Mouse (Mus musculus): Measurements from ENCODE around the gene Tbc1d15. TPM values are rescaled to one million over a fixed set of nuclear protein-coding genes. Genes with fewer than 3 reads are reported as not detected.

The Tbc1d15 gene
- polyA plus RNA-seq, 1 experiment from 2014 or later = 33.5 TPM

- no peak for ATAC-seq (ENCODE audit: low read depth)
These were observed 18.8 kb downstream of the Tbc1d15 start for GRCm38 (mm10) chr10:115232513-115232912.

GRCm38 (mm10) chr10:115229023-115229422 is 22.2 kb downstream of the Tbc1d15 start:
- H3K9me3 ChIP-seq (replicated peaks; ENCODE audit: control insufficient read depth, low read length) = no peaks in the 10 kb centered on the region
- H3K9ac ChIP-seq (ENCODE audit: low read depth, low read length) = no peak overlapping the region
- no peaks in the 10 kb centered on the region for H3K27me3 ChIP-seq (ENCODE audit: control insufficient read depth, insufficient read depth, low read depth, low read length)
- peaks cover 10% of the 10 kb centered on the region; the same call in 1 of the 2 replicates for H3K36me3 ChIP-seq (ENCODE audit: control insufficient read depth, insufficient read depth)
- no peak overlapping the region for H3K4me3 ChIP-seq (ENCODE audit: low read depth, low read length)
- H3K4me1 ChIP-seq (ENCODE audit: control insufficient read depth, low read depth, low read length) = no peaks in the 10 kb centered on the region
- H3K4me2 ChIP-seq (ENCODE audit: low read depth, low read length) = no peak overlapping the region
- no peak overlapping the region for H3K27ac ChIP-seq (ENCODE audit: low read length)
- no peak for ATAC-seq (ENCODE audit: low read depth)
- 74% methylated on average over 9 of the region's 9 CpGs for WGBS (ENCODE audit: insufficient replicate concordance)

More at GRCm38 (mm10) chr10:115232513-115232912, 18.8 kb downstream of the Tbc1d15 start:
- no peak overlapping the region for H3K9ac ChIP-seq (ENCODE audit: low read depth, low read length)
- no peak overlapping the region for H3K4me2 ChIP-seq (ENCODE audit: low read depth, low read length)
- H3K4me3 ChIP-seq (ENCODE audit: low read depth, low read length) = no peak overlapping the region
- 74% methylated on average over 3 of the region's 3 CpGs for WGBS (ENCODE audit: insufficient replicate concordance)
- peaks cover 5% of the 10 kb centered on the region for H3K4me1 ChIP-seq (ENCODE audit: control insufficient read depth, low read depth, low read length)
- H3K27me3 ChIP-seq (ENCODE audit: control insufficient read depth, insufficient read depth, low read depth, low read length) = no peaks in the 10 kb centered on the region
- H3K36me3 ChIP-seq (ENCODE audit: control insufficient read depth, insufficient read depth) = peaks cover 10% of the 10 kb centered on the region; the same call in 1 of the 2 replicates
- H3K9me3 ChIP-seq (replicated peaks; ENCODE audit: control insufficient read depth, low read length) = no peaks in the 10 kb centered on the region
- H3K27ac ChIP-seq (ENCODE audit: low read length) = no peak overlapping the region

GRCm38 (mm10) chr10:115226586-115226985 is 24.7 kb downstream of the Tbc1d15 start:
- 81% methylated on average over 7 of the region's 7 CpGs for WGBS (ENCODE audit: insufficient replicate concordance)
- Histone ChIP-seq H3K9ac (ENCODE audit: low read depth, low read length) (no peak overlapping the region), H3K27me3 (ENCODE audit: control insufficient read depth, insufficient read depth, low read depth, low read length) (no peaks in the 10 kb centered on the region), H3K36me3 (ENCODE audit: control insufficient read depth, insufficient read depth) (peaks cover 4% of the 10 kb centered on the region; the same call in 1 of the 2 replicates), H3K27ac (ENCODE audit: low read length) (no peak overlapping the region), H3K4me1 (ENCODE audit: control insufficient read depth, low read depth, low read length) (no peaks in the 10 kb centered on the region), H3K4me3 (ENCODE audit: low read depth, low read length) (no peak overlapping the region), H3K9me3 (replicated peaks; ENCODE audit: control insufficient read depth, low read length) (no peaks in the 10 kb centered on the region), H3K4me2 (ENCODE audit: low read depth, low read length) (no peak overlapping the region)
- no peak for ATAC-seq (ENCODE audit: low read depth)

GRCm38 (mm10) chr10:115223845-115224244 is 27.4 kb downstream of the Tbc1d15 start:
- 70% methylated on average over 3 of the region's 3 CpGs for WGBS (ENCODE audit: insufficient replicate concordance)
- Histone ChIP-seq H3K4me2 (ENCODE audit: low read depth, low read length) (no peak overlapping the region), H3K9ac (ENCODE audit: low read depth, low read length) (no peak overlapping the region), H3K36me3 (ENCODE audit: control insufficient read depth, insufficient read depth) (peaks cover 8% of the 10 kb centered on the region), H3K4me1 (ENCODE audit: control insufficient read depth, low read depth, low read length) (no peaks in the 10 kb centered on the region), H3K9me3 (replicated peaks; ENCODE audit: control insufficient read depth, low read length) (no peaks in the 10 kb centered on the region), H3K4me3 (ENCODE audit: low read depth, low read length) (no peak overlapping the region), H3K27ac (ENCODE audit: low read length) (no peak overlapping the region), H3K27me3 (ENCODE audit: control insufficient read depth, insufficient read depth, low read depth, low read length) (no peaks in the 10 kb centered on the region)
- ATAC-seq (ENCODE audit: low read depth) = no peak

- peaks cover 36% of the 10 kb centered on the region for H3K36me3 ChIP-seq (ENCODE audit: control insufficient read depth, insufficient read depth)
- H3K4me3 ChIP-seq (ENCODE audit: low read depth, low read length) = no peak overlapping the region
- no peaks in the 10 kb centered on the region for H3K9me3 ChIP-seq (replicated peaks; ENCODE audit: control insufficient read depth, low read length)
- ATAC-seq (ENCODE audit: low read depth) = no peak
- H3K4me2 ChIP-seq (ENCODE audit: low read depth, low read length) = no peak overlapping the region
- no peak overlapping the region for H3K27ac ChIP-seq (ENCODE audit: low read length)
- H3K4me1 ChIP-seq (ENCODE audit: control insufficient read depth, low read depth, low read length) = no peaks in the 10 kb centered on the region
- no peak overlapping the region for H3K9ac ChIP-seq (ENCODE audit: low read depth, low read length)
- H3K27me3 ChIP-seq (ENCODE audit: control insufficient read depth, insufficient read depth, low read depth, low read length) = no peaks in the 10 kb centered on the region
- 86% methylated on average over 11 of the region's 11 CpGs for WGBS (ENCODE audit: insufficient replicate concordance)
These were observed 38.2 kb downstream of the Tbc1d15 start for GRCm38 (mm10) chr10:115212916-115213580.

GRCm38 (mm10) chr10:115205825-115206224 is 45.4 kb downstream of the Tbc1d15 start:
- WGBS (ENCODE audit: insufficient replicate concordance) = 68% methylated on average over 3 of the region's 3 CpGs
- no peak overlapping the region for H3K27ac ChIP-seq (ENCODE audit: low read length)
- H3K9ac ChIP-seq (ENCODE audit: low read depth, low read length) = no peak overlapping the region
- H3K4me1 ChIP-seq (ENCODE audit: control insufficient read depth, low read depth, low read length) = no peaks in the 10 kb centered on the region
- H3K36me3 ChIP-seq (ENCODE audit: control insufficient read depth, insufficient read depth) = peaks cover 19% of the 10 kb centered on the region
- H3K4me3 ChIP-seq (ENCODE audit: low read depth, low read length) = no peak overlapping the region
- no peaks in the 10 kb centered on the region for H3K9me3 ChIP-seq (replicated peaks; ENCODE audit: control insufficient read depth, low read length)
- no peak for ATAC-seq (ENCODE audit: low read depth)
- no peaks in the 10 kb centered on the region for H3K27me3 ChIP-seq (ENCODE audit: control insufficient read depth, insufficient read depth, low read depth, low read length)
- no peak overlapping the region for H3K4me2 ChIP-seq (ENCODE audit: low read depth, low read length)

GRCm38 (mm10) chr10:115205284-115205683 is 46.0 kb downstream of the Tbc1d15 start:
- 28% methylated on average over 1 of the region's 1 CpGs for WGBS (ENCODE audit: insufficient replicate concordance)
- no peak overlapping the region for H3K4me2 ChIP-seq (ENCODE audit: low read depth, low read length)
- H3K27me3 ChIP-seq (ENCODE audit: control insufficient read depth, insufficient read depth, low read depth, low read length) = no peaks in the 10 kb centered on the region
- H3K36me3 ChIP-seq (ENCODE audit: control insufficient read depth, insufficient read depth) = peaks cover 19% of the 10 kb centered on the region
- no peak overlapping the region for H3K4me3 ChIP-seq (ENCODE audit: low read depth, low read length)
- H3K4me1 ChIP-seq (ENCODE audit: control insufficient read depth, low read depth, low read length) = no peaks in the 10 kb centered on the region
- H3K9me3 ChIP-seq (replicated peaks; ENCODE audit: control insufficient read depth, low read length) = no peaks in the 10 kb centered on the region
- H3K27ac ChIP-seq (ENCODE audit: low read length) = no peak overlapping the region
- no peak for ATAC-seq (ENCODE audit: low read depth)
- no peak overlapping the region for H3K9ac ChIP-seq (ENCODE audit: low read depth, low read length)

- no peaks in the 10 kb centered on the region for H3K27me3 ChIP-seq (ENCODE audit: control insufficient read depth, insufficient read depth, low read depth, low read length)
- 71% methylated on average over 7 of the region's 7 CpGs for WGBS (ENCODE audit: insufficient replicate concordance)
These were observed 60.1 kb downstream of the Tbc1d15 start for GRCm38 (mm10) chr10:115191214-115191613.

GRCm38 (mm10) chr10:115187390-115187789 is 63.9 kb downstream of the Tbc1d15 start:
- WGBS (ENCODE audit: insufficient replicate concordance) = 44% methylated on average over 1 of the region's 1 CpGs
- Histone ChIP-seq H3K27me3 (ENCODE audit: control insufficient read depth, insufficient read depth, low read depth, low read length) (no peaks in the 10 kb centered on the region), H3K4me1 (ENCODE audit: control insufficient read depth, low read depth, low read length) (no peaks in the 10 kb centered on the region), H3K27ac (ENCODE audit: low read length) (no peak overlapping the region), H3K4me2 (ENCODE audit: low read depth, low read length) (no peak overlapping the region), H3K36me3 (ENCODE audit: control insufficient read depth, insufficient read depth) (no peaks in the 10 kb centered on the region), H3K9me3 (replicated peaks; ENCODE audit: control insufficient read depth, low read length) (no peaks in the 10 kb centered on the region), H3K9ac (ENCODE audit: low read depth, low read length) (no peak overlapping the region), H3K4me3 (ENCODE audit: low read depth, low read length) (no peak overlapping the region)
- ATAC-seq (ENCODE audit: low read depth) = no peak

More at GRCm38 (mm10) chr10:115191214-115191613, 60.1 kb downstream of the Tbc1d15 start:
- no peaks in the 10 kb centered on the region for H3K9me3 ChIP-seq (replicated peaks; ENCODE audit: control insufficient read depth, low read length)
- H3K4me3 ChIP-seq (ENCODE audit: low read depth, low read length) = no peak overlapping the region
- H3K36me3 ChIP-seq (ENCODE audit: control insufficient read depth, insufficient read depth) = no peaks in the 10 kb centered on the region
- H3K4me2 ChIP-seq (ENCODE audit: low read depth, low read length) = no peak overlapping the region
- no peak overlapping the region for H3K9ac ChIP-seq (ENCODE audit: low read depth, low read length)
- no peak for ATAC-seq (ENCODE audit: low read depth)
- H3K27ac ChIP-seq (ENCODE audit: low read length) = no peak overlapping the region
- no peaks in the 10 kb centered on the region for H3K4me1 ChIP-seq (ENCODE audit: control insufficient read depth, low read depth, low read length)

All from liver, embryonic 16.5 days (tissue).